Mouse (Mus musculus) macrophage (primary cell): ENCODE results near the gene Rdm1. TPM values are rescaled to one million over a fixed set of nuclear protein-coding genes. Genes with fewer than 3 reads are reported as not detected.

Experiments
- H3K27ac ChIP-seq: fragments of 350-480 bp; formaldehyde crosslinking; 2 replicates; pipeline ENCODE4 v1.9.0; 2021
- H3K36me3 ChIP-seq: fragments of 350-480 bp; formaldehyde crosslinking; 2 replicates; pipeline ENCODE4 v1.9.0; 2021; ENCODE audit errors: inconsistent target
- H3K4me3 ChIP-seq: fragments of 350-480 bp; formaldehyde crosslinking; 2 replicates; pipeline ENCODE4 v1.9.0; 2021; ENCODE audit errors: inconsistent target
- H3K79me2 ChIP-seq: fragments of 350-480 bp; formaldehyde crosslinking; 2 replicates; pipeline ENCODE4 v1.9.0; 2021; ENCODE audit errors: inconsistent target
- WGBS: methylation state at CpG from one replicate; pipeline ENCODE4 v1.1.7; 2026; ENCODE audit warnings: inconsistent platforms; ENCODE audit not compliant: missing documents; 5-methylcytosine and 5-hydroxymethylcytosine counted together
- polyA plus RNA-seq: library from polyadenylated mRNA; stranded (reverse); fragments of 250-400 nt; gene quantifications from 3 replicates; pipeline ENCODE4 v1.2.4, GENCODE M21; 2018; ENCODE audit warnings: inconsistent platforms

Gene Rdm1
- polyA plus RNA-seq, 1 experiment from 2014 or later: 6.8 TPM

GRCm38 (mm10) chr11:101675349-101675748, 48.4 kb downstream of the Rdm1 start:
- Histone ChIP-seq H3K79me2 (no peaks in the 10 kb centered on the region), H3K4me3 (no peak overlapping the region), H3K36me3 (no peaks in the 10 kb centered on the region), H3K27ac (no peak overlapping the region)
- WGBS: 90% methylated on average over 4 of the region's 4 CpGs

- Histone ChIP-seq H3K4me3 (no peak overlapping the region), H3K79me2 (no peaks in the 10 kb centered on the region), H3K36me3 (no peaks in the 10 kb centered on the region), H3K27ac (no peak overlapping the region)
- 91% methylated on average over 12 of the region's 12 CpGs for WGBS
Measured at GRCm38 (mm10) chr11:101677655-101678054, 50.7 kb downstream of the Rdm1 start.

GRCm38 (mm10) chr11:101678770-101679169, 51.8 kb downstream of the Rdm1 start:
- Histone ChIP-seq H3K27ac (no peak overlapping the region), H3K4me3 (no peak overlapping the region), H3K36me3 (no peaks in the 10 kb centered on the region), H3K79me2 (no peaks in the 10 kb centered on the region)
- 70% methylated on average over 5 of the region's 5 CpGs for whole genome bisulfite sequencing

GRCm38 (mm10) chr11:101679907-101680306, 52.9 kb downstream of the Rdm1 start:
- WGBS: 60% methylated on average over 6 of the region's 7 CpGs
- Histone ChIP-seq H3K27ac (no peak overlapping the region), H3K36me3 (no peaks in the 10 kb centered on the region), H3K4me3 (no peak overlapping the region), H3K79me2 (no peaks in the 10 kb centered on the region)

- WGBS: 93% methylated on average over 3 of the region's 3 CpGs
- Histone ChIP-seq H3K36me3 (no peaks in the 10 kb centered on the region), H3K27ac (no peak overlapping the region), H3K4me3 (no peak overlapping the region), H3K79me2 (no peaks in the 10 kb centered on the region)
Measured at GRCm38 (mm10) chr11:101680634-101681325, 53.8 kb downstream of the Rdm1 start.

GRCm38 (mm10) chr11:101681968-101682367, 55.0 kb downstream of the Rdm1 start:
- no peak overlapping the region for H3K27ac ChIP-seq
- H3K4me3 ChIP-seq: no peak overlapping the region
- H3K79me2 ChIP-seq: no peaks in the 10 kb centered on the region
- H3K36me3 ChIP-seq: no peaks in the 10 kb centered on the region
- 86% methylated on average over 1 of the region's 1 CpGs for WGBS

- 84% methylated on average over 7 of the region's 7 CpGs for WGBS
- Histone ChIP-seq H3K27ac (no peak overlapping the region), H3K4me3 (no peak overlapping the region), H3K36me3 (no peaks in the 10 kb centered on the region), H3K79me2 (no peaks in the 10 kb centered on the region)
Measured at GRCm38 (mm10) chr11:101682410-101682960, 55.5 kb downstream of the Rdm1 start.

Other genes starting within 250 kb of the Rdm1 start
- 11.0 to 28.5 TPM (median 12.0 TPM) in 3 replicates for gene Aarsd1, start 209.6 kb upstream of the Rdm1 start, polyA plus RNA-seq
- gene Gm27029, start 202.4 kb upstream of the Rdm1 start, polyA plus RNA-seq: 0.82 to 2.1 TPM in 2 of 3 replicates, not detected in the other
- 7.5 to 12.0 TPM (median 11.5 TPM) in 3 replicates for gene Rundc1, start 202.1 kb upstream of the Rdm1 start, polyA plus RNA-seq
- 1.6 to 5.3 TPM in 2 of 3 replicates, not detected in the other for gene Ptges3l, start 201.9 kb upstream of the Rdm1 start, polyA plus RNA-seq
- gene Rpl27, start 184.9 kb upstream of the Rdm1 start, polyA plus RNA-seq: 158 to 680 TPM (median 569 TPM) in 3 replicates
- 24.9 to 84.0 TPM (median 72.4 TPM) in 3 replicates for gene Ifi35, start 178.8 kb upstream of the Rdm1 start, polyA plus RNA-seq
- 4.7 to 7.4 TPM (median 6.7 TPM) in 3 replicates for gene Rnd2, start 162.2 kb upstream of the Rdm1 start, polyA plus RNA-seq
- gene Vat1, start 161.0 kb upstream of the Rdm1 start, polyA plus RNA-seq: 611 to 709 TPM (median 617 TPM) in 3 replicates
- gene Brca1, start 75.2 kb upstream of the Rdm1 start, polyA plus RNA-seq: 0.61 to 7.7 TPM (median 2.1 TPM) in 3 replicates
- gene Nbr1, start 75.0 kb upstream of the Rdm1 start, polyA plus RNA-seq: 57.2 to 95.2 TPM (median 88.0 TPM) in 3 replicates
- 374 to 580 TPM (median 389 TPM) in 3 replicates for gene Tmem106a, start 45.0 kb upstream of the Rdm1 start, polyA plus RNA-seq
- not detected in 3 replicates for gene Gm11634, start 27.9 kb upstream of the Rdm1 start, polyA plus RNA-seq
- gene Arl4d, start 38.3 kb downstream of the Rdm1 start, polyA plus RNA-seq: 1.9 to 2.8 TPM (median 2.1 TPM) in 3 replicates
- 21.4 to 28.8 TPM (median 28.5 TPM) in 3 replicates for gene Dhx8, start 105.7 kb downstream of the Rdm1 start, polyA plus RNA-seq
- 0.10 TPM in 1 of 3 replicates, not detected in the others for gene Etv4, start 158.2 kb downstream of the Rdm1 start, polyA plus RNA-seq